ENCODE assay signal across 11 mouse cellular contexts in genomic region chr12:8846425-8847226, GRCm38 (mm10).
DNase-seq lines count a peak whose midpoint lies in the region; ATAC-seq lines count a peak whose summit lies in the region.
"Had no signal": no experiment of that assay in that cellular context is flagged by ENCODE, and none has a peak within 500 bp of the region (broad histone marks: within the 10 kb centered on the region; RNA-seq: fewer than 3 reads in every experiment).

No protein-coding gene starts in this region.

- peak overlapping the region; percentile 69; the same call in 1 of the 2 replicates for H3K27ac ChIP-seq in heart, embryonic 10.5 days
- H3K27ac ChIP-seq in midbrain, embryonic 14.5 days (replicated peaks; ENCODE audit: low read depth, low read length), result no peak overlapping the region
- no peak overlapping the region for H3K27ac ChIP-seq in midbrain, embryonic 13.5 days
- peak overlapping the region; percentile 87 for H3K27ac ChIP-seq in embryonic facial prominence, embryonic 14.5 days (replicated peaks; ENCODE audit: low read depth, low read length)
- H3K27ac ChIP-seq: hindbrain, embryonic 15.5 days had no signal

- ATAC-seq in midbrain, embryonic 14.5 days (ENCODE audit: low FRiP score, low TSS enrichment), result no peak
- no peak for ATAC-seq in midbrain, embryonic 13.5 days
- ATAC-seq in embryonic facial prominence, embryonic 14.5 days (ENCODE audit: low read depth), result peak; percentile 61

- H3K27me3 ChIP-seq in heart, embryonic 10.5 days (ENCODE audit: insufficient read depth, poor library complexity, severe bottlenecking), result 0 out of 2 replicates have a peak, but pooled peaks cover 3% of the 10 kb centered on the region
- no peaks in the 10 kb centered on the region for H3K27me3 ChIP-seq in midbrain, embryonic 14.5 days (ENCODE audit: control insufficient read depth, insufficient read depth, low read length)
- no peaks in the 10 kb centered on the region for H3K27me3 ChIP-seq in midbrain, embryonic 13.5 days
- no peaks in the 10 kb centered on the region for H3K27me3 ChIP-seq in embryonic facial prominence, embryonic 14.5 days (replicated peaks; ENCODE audit: control insufficient read depth, insufficient read depth, low read length)
- H3K27me3 ChIP-seq: hindbrain, embryonic 15.5 days had no signal

- no peak overlapping the region for H3K4me2 ChIP-seq in midbrain, embryonic 14.5 days (ENCODE audit: low read length)
- H3K4me2 ChIP-seq in midbrain, embryonic 13.5 days (replicated peaks), result no peak overlapping the region
- H3K4me2 ChIP-seq in embryonic facial prominence, embryonic 14.5 days (ENCODE audit: low read depth, low read length), result peak overlapping the region; percentile 45
- H3K4me2 ChIP-seq: hindbrain, embryonic 15.5 days had no signal

- no peak overlapping the region for H3K4me3 ChIP-seq in heart, embryonic 10.5 days
- no peak overlapping the region for H3K4me3 ChIP-seq in midbrain, embryonic 14.5 days (replicated peaks; ENCODE audit: low read depth, low read length)
- no peak overlapping the region for H3K4me3 ChIP-seq in midbrain, embryonic 13.5 days (replicated peaks)
- 0 out of 2 replicates have a peak overlapping the region, but pooled peaks have one; percentile 0 for H3K4me3 ChIP-seq in embryonic facial prominence, embryonic 14.5 days (ENCODE audit: low read depth, low read length)
- H3K4me3 ChIP-seq: erythroblast, embryonic 14.5 days; hindbrain, embryonic 15.5 days had no signal

- no peak overlapping the region for H3K9ac ChIP-seq in midbrain, embryonic 14.5 days (replicated peaks; ENCODE audit: low read length)
- H3K9ac ChIP-seq in midbrain, embryonic 13.5 days (replicated peaks), result no peak overlapping the region
- H3K9ac ChIP-seq in embryonic facial prominence, embryonic 14.5 days (ENCODE audit: low read depth, low read length), result no peak overlapping the region; the same call in 1 of the 2 replicates
- H3K9ac ChIP-seq: hindbrain, embryonic 15.5 days had no signal

- H3K9me3 ChIP-seq in heart, embryonic 10.5 days, result no peaks in the 10 kb centered on the region
- H3K9me3 ChIP-seq in midbrain, embryonic 14.5 days (ENCODE audit: control insufficient read depth, low read length), result no peaks in the 10 kb centered on the region
- no peaks in the 10 kb centered on the region for H3K9me3 ChIP-seq in midbrain, embryonic 13.5 days
- H3K9me3 ChIP-seq in embryonic facial prominence, embryonic 14.5 days (ENCODE audit: control insufficient read depth, low read length), result no peaks in the 10 kb centered on the region
- H3K9me3 ChIP-seq: hindbrain, embryonic 15.5 days had no signal

- DNase-seq in heart, embryonic 10.5 days (ENCODE audit: low spot score), result no peak
- DNase-seq in heart, postnatal 4 days, result no peak
- DNase-seq in midbrain, embryonic 14.5 days, result peak; percentile 5
- DNase-seq in embryonic facial prominence, embryonic 14.5 days (ENCODE audit: low spot score), result peak; percentile 68
- DNase-seq in thymus, postnatal 14 days, result peak; percentile 29
- no peak for DNase-seq in heart, adult 11 months
- DNase-seq in ovary, adult 18-20 months (ENCODE audit: low spot score), result no peak
- DNase-seq: lung, postnatal 4 days had no signal

- no peaks in the 10 kb centered on the region for H3K4me1 ChIP-seq in heart, embryonic 10.5 days
- H3K4me1 ChIP-seq in midbrain, embryonic 14.5 days (ENCODE audit: control insufficient read depth, insufficient read depth, low read length), result no peaks in the 10 kb centered on the region
- H3K4me1 ChIP-seq in midbrain, embryonic 13.5 days (replicated peaks), result no peaks in the 10 kb centered on the region
- H3K4me1 ChIP-seq in embryonic facial prominence, embryonic 14.5 days (ENCODE audit: control insufficient read depth, insufficient read depth, low read length), result peaks cover 23% of the 10 kb centered on the region; the same call in 1 of the 2 replicates
- H3K4me1 ChIP-seq: hindbrain, embryonic 15.5 days had no signal

- 75% methylated on average over 16 of the region's 16 CpGs for WGBS in heart, embryonic 10.5 days
- 57% methylated on average over 16 of the region's 16 CpGs for WGBS in midbrain, embryonic 14.5 days
- 59% methylated on average over 16 of the region's 16 CpGs for WGBS in midbrain, embryonic 13.5 days
- WGBS in embryonic facial prominence, embryonic 14.5 days, result 13% methylated on average over 16 of the region's 16 CpGs

- no peaks in the 10 kb centered on the region for H3K36me3 ChIP-seq in heart, embryonic 10.5 days
- H3K36me3 ChIP-seq in midbrain, embryonic 14.5 days (ENCODE audit: control insufficient read depth, insufficient read depth, low read length), result no peaks in the 10 kb centered on the region
- no peaks in the 10 kb centered on the region for H3K36me3 ChIP-seq in midbrain, embryonic 13.5 days
- H3K36me3 ChIP-seq in embryonic facial prominence, embryonic 14.5 days (ENCODE audit: control insufficient read depth, insufficient read depth, low read length), result no peaks in the 10 kb centered on the region
- H3K36me3 ChIP-seq: hindbrain, embryonic 15.5 days had no signal

Comparison
In these comparisons a context has a peak if more than half of its experiments do, and no peak if none do; other contexts are left out.
1. DNase-seq: peak in midbrain, embryonic 14.5 days (single experiment), embryonic facial prominence, embryonic 14.5 days (single experiment) and thymus, postnatal 14 days (single experiment); none in heart, embryonic 10.5 days (single experiment), heart, postnatal 4 days (single experiment), heart, adult 11 months (single experiment) and ovary, adult 18-20 months (single experiment).
2. H3K27ac ChIP-seq: peak in heart, embryonic 10.5 days (single experiment) and embryonic facial prominence, embryonic 14.5 days (single experiment); none in midbrain, embryonic 14.5 days (single experiment) and midbrain, embryonic 13.5 days (single experiment).